Mouse (Mus musculus) CD8-positive naive resting alpha-beta T cell, adult 2 months (primary cell): ENCODE results near the gene Slc7a4.

Experiments used
- DNase-seq, 2 experiments: peaks; one replicate each; pipeline ENCODE4 v3.0.0; 2022; ENCODE audit warnings: low read depth in 2 of 2, low spot score in 2 of 2

Slc7a4 gene

DNA sequence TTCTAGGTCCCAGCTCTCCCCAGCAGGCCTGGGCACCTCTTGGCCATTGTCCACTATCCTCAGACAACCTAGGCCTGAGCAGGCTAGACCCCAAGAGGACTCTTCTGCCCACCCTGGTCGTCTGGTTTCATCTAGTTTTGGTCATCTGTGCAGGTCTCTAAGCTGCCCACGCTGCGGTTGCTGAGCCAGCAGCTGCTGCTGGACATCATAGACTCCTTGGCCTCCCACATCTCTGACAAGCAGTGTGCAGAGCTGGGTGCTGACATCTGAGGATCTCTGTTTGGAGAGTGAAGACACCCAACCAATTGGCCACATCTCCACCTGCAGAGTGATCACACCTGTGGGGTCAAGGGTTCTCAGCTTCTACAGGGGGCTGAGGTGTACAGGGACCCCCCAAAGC lies 57.5 kb downstream of the Slc7a4 start:
- DNase-seq, result no peak

DNA sequence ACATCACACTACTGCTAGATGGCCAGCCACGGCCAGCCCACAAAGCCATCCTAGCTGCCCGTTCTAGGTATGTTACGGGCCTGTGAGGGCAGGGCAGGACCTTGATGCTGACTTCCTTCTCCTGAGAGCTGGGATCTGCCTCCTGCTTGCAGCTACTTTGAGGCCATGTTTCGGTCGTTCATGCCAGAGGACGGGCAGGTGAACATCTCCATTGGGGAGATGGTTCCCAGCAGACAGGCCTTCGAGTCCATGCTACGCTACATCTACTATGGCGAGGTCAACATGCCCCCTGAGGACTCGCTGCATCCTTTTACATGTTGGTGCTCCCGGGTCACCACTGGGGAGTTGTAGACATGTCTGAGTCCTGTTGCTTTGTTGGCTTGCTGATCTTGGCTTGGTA lies 58.9 kb downstream of the Slc7a4 start:
- no peak for DNase-seq
